Mouse (Mus musculus): Measurements from ENCODE around the gene Yjefn3. TPM values are rescaled to one million over a fixed set of nuclear protein-coding genes. Genes with fewer than 3 reads are reported as not detected.

Gene Yjefn3
- total RNA-seq, 2 experiments from 2014 or later = 25.8 to 30.7 TPM

- no peak for DNase-seq (ENCODE audit: extremely low spot score in 1 of 2, low spot score in 2 of 2)
- Histone ChIP-seq H3K4me3 (no peak overlapping the region), H3K27ac (no peak overlapping the region)
- TF ChIP-seq CTCF (IDR thresholded peaks at IDR 0.05) = no peak
- intact Hi-C loops (cut with DNase I) = no loop called here
Observed at GRCm38 (mm10) chr8:69853869-69854268, 48.6 kb downstream of the Yjefn3 start.

DNA sequence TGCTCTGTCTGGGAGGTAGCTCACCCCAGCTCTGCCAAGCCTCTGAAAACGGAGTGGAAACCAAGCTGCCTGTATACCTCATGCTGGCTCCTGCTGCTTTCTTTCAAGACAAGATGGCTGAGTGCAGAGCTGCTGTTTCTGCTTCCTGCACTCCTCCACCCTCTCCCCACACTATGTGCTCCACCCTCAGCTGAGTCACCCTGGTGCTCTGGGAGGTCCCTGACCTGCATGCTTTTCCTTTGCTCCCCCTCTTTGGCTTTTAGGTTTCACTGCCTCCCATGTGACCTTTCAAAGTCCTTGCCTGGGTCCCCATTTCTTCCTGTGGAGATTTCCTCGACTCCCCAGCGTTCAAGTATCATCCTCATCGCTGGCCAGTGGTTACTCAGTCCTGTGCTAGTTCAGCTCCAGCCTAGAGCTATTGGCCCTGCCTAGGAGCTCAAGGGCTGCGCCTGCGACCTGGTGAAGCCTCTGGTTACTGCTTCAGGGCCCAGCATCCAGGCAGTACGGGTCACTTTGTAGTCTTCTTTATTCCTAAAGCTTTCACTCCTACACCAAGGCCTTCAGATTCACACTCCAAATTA is 51.5 kb downstream of the Yjefn3 start:
- intact Hi-C loops (cut with DNase I) = no loop called here
- TF ChIP-seq CTCF (IDR thresholded peaks at IDR 0.05) = no peak

GRCm38 (mm10) chr8:69849899-69850298 is 52.6 kb downstream of the Yjefn3 start:
- intact Hi-C loops (cut with DNase I) = no loop called here
- no peak; the same call in 1 of the 2 replicates for TF ChIP-seq CTCF (IDR thresholded peaks at IDR 0.05)
- no peak overlapping the region for H3K4me3 ChIP-seq
- H3K27ac ChIP-seq = no peak overlapping the region
- no peak for DNase-seq (ENCODE audit: extremely low spot score in 1 of 2, low spot score in 2 of 2)

More for the DNA sequence above, 51.5 kb downstream of the Yjefn3 start:
- no peak for DNase-seq (ENCODE audit: extremely low spot score in 1 of 2, low spot score in 2 of 2)
- no peak overlapping the region for H3K27ac ChIP-seq
- no peak overlapping the region for H3K4me3 ChIP-seq

DNA sequence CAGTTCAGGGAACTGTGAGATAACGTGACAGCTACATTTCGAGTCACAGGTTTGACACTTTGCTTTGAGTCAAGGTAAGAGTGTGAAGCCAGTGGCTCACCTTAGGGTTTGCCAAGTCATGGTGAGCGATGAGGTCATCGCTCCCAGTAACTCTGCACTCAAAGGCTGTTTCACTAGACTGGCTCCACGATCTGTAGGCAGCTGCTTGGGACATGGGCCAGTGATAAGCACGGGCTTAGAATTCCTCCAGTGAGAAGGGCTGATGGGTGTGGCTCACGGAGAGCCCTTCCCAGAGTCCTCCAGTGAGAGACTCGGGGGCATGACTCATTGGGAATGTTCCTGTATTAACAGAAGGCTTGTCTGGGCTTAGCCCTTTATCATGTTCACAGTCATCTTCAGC is 53.6 kb downstream of the Yjefn3 start:
- intact Hi-C loops (cut with DNase I) = no loop called here
- no peak for DNase-seq (ENCODE audit: extremely low spot score in 1 of 2, low spot score in 2 of 2)
- no peak overlapping the region for H3K27ac ChIP-seq
- H3K4me3 ChIP-seq = no peak overlapping the region
- TF ChIP-seq CTCF (IDR thresholded peaks at IDR 0.05) = no peak

- no peak for TF ChIP-seq CTCF (IDR thresholded peaks at IDR 0.05)
- no peak for DNase-seq (ENCODE audit: extremely low spot score in 1 of 2, low spot score in 2 of 2)
- intact Hi-C loops (cut with DNase I) = no loop called here
- H3K27ac ChIP-seq = no peak overlapping the region
- no peak overlapping the region for H3K4me3 ChIP-seq
Observed at GRCm38 (mm10) chr8:69847167-69848065, 55.1 kb downstream of the Yjefn3 start.

Other genes starting within 250 kb of the Yjefn3 start
- gene Zfp964, start 248.2 kb downstream of the Yjefn3 start, total RNA-seq (2021) = 1 to 10 TPM; 3.5 to 4.6 TPM
- gene Zfp869, start 192.0 kb downstream of the Yjefn3 start, total RNA-seq (2021) = 10 to 100 TPM; 19.9 to 22.6 TPM
- gene Zfp963, start 152.7 kb downstream of the Yjefn3 start, total RNA-seq (2021) = 1 to 10 TPM; 3.7 to 3.9 TPM
- gene Gm20422, start 127.8 kb downstream of the Yjefn3 start, total RNA-seq (2021) = 1 to 10 TPM in 1 of 2 experiments, under 1 TPM in 1; 1.00 to 1.4 TPM
- 10 to 100 TPM; 37.2 to 38.5 TPM for gene Atp13a1, start 111.5 kb downstream of the Yjefn3 start, total RNA-seq (2021)
- gene Zfp866, start 111.5 kb downstream of the Yjefn3 start, total RNA-seq (2021) = 10 to 100 TPM; 28.7 to 28.8 TPM
- 10 to 100 TPM; 13.1 to 22.5 TPM for gene Gmip, start 94.0 kb downstream of the Yjefn3 start, total RNA-seq (2021)
- under 1 TPM; 0.41 to 0.75 TPM for gene Lpar2, start 80.3 kb downstream of the Yjefn3 start, total RNA-seq (2021)
- 10 to 100 TPM; 18.5 to 20.7 TPM for gene Pbx4, start 70.2 kb downstream of the Yjefn3 start, total RNA-seq (2021)
- gene Cilp2, start 15.0 kb downstream of the Yjefn3 start, total RNA-seq (2021) = under 1 TPM; 0.63 to 0.91 TPM
- under 1 TPM in 1 of 2 experiments, not detected in 1; 0.25 TPM for gene Tssk6, start 528 bp downstream of the Yjefn3 start, total RNA-seq (2021)
- 100 to 1,000 TPM; 145 to 146 TPM for gene Ndufa13, start 154 bp downstream of the Yjefn3 start, total RNA-seq (2021)
- 10 to 100 TPM; 27.6 to 32.2 TPM for gene Gatad2a, start 93.7 kb upstream of the Yjefn3 start, total RNA-seq (2021)
- 10 to 100 TPM; 74.4 to 75.2 TPM for gene Mau2, start 140.0 kb upstream of the Yjefn3 start, total RNA-seq (2021)
- gene Sugp1, start 140.1 kb upstream of the Yjefn3 start, total RNA-seq (2021) = 10 to 100 TPM; 52.5 to 54.2 TPM
- gene Tm6sf2, start 170.2 kb upstream of the Yjefn3 start, total RNA-seq (2021) = 1 to 10 TPM; 3.4 to 6.2 TPM
- 100 to 1,000 TPM; 101 to 106 TPM for gene Hapln4, start 180.7 kb upstream of the Yjefn3 start, total RNA-seq (2021)
- gene Ncan, start 218.2 kb upstream of the Yjefn3 start, total RNA-seq (2021) = 100 to 1,000 TPM; 175 to 186 TPM
- gene Nr2c2ap, start 228.6 kb upstream of the Yjefn3 start, total RNA-seq (2021) = 10 to 100 TPM; 20.7 to 22.0 TPM
- gene Rfxank, start 236.4 kb upstream of the Yjefn3 start, total RNA-seq (2021) = 10 to 100 TPM; 13.1 to 14.2 TPM
- gene Borcs8, start 236.8 kb upstream of the Yjefn3 start, total RNA-seq (2021) = 10 to 100 TPM; 46.6 to 47.9 TPM
- under 1 TPM in 1 of 2 experiments, not detected in 1; 0.36 TPM for gene Mef2b, start 237.0 kb upstream of the Yjefn3 start, total RNA-seq (2021)

Data from left cerebral cortex, adult 2 months (tissue).